Mouse (Mus musculus): ENCODE measurements at regions not wholly inside any gene's neighbourhood (a gene's known extent, or its start where the extent isn't known, plus 50 kb on each side); places are given as distances from the start of the nearest gene placed in this dataset.
A peak's percentile ranks its signal among the peaks of the same experiment; 100 is the strongest.

- TF ChIP-seq HCFC1 (IDR thresholded peaks at IDR 0.05; ENCODE audit: low read depth, low read length): no peak
- TF ChIP-seq E2F4 (IDR thresholded peaks at IDR 0.05; ENCODE audit: insufficient replicate concordance, low read depth, low read length): no peak
- TF ChIP-seq ZC3H11A (IDR thresholded peaks at IDR 0.05; ENCODE audit: low read depth, low read length): peak; percentile 26
- TF ChIP-seq MAZ (IDR thresholded peaks at IDR 0.05; ENCODE audit: low read depth, low read length): no peak
- TF ChIP-seq UBTF (IDR thresholded peaks at IDR 0.05; ENCODE audit: low read depth, low read length): no peak
- no peak for TF ChIP-seq TBP (conservative IDR thresholded peaks at IDR 0.05; ENCODE audit: low read depth, low read length)
- TF ChIP-seq ZNF384 (IDR thresholded peaks at IDR 0.05; ENCODE audit: low read depth, low read length): no peak
These were observed 131.3 kb upstream of the Kcng1 start (continued) for GRCm38 (mm10) chr2:168412853-168413252.

GRCm38 (mm10) chr2:168402782-168403513 is 121.4 kb upstream of the Kcng1 start:
- H3K79me2 ChIP-seq (replicated peaks; ENCODE audit: control insufficient read depth, extremely low read depth, insufficient read depth, poor library complexity, severe bottlenecking): no peaks in the 10 kb centered on the region
- no peak overlapping the region for H3K4me3 ChIP-seq (replicated peaks in 1 of 3; ENCODE audit: low read depth in 2 of 3, low read length in 2 of 3, poor library complexity in 1 of 3)
- peaks cover 0 to 5% of the 10 kb centered on the region in 2 experiments; a peak in 1 of 4 replicates for H3K4me1 ChIP-seq (ENCODE audit: control insufficient read depth in 1 of 2, insufficient read depth in 2 of 2)
- H3K9me3 ChIP-seq (replicated peaks; ENCODE audit: low read length): peaks cover under 1% of the 10 kb centered on the region
- H3K27me3 ChIP-seq (replicated peaks): peaks cover 35% of the 10 kb centered on the region
- H3K36me3 ChIP-seq (replicated peaks in 1 of 2; ENCODE audit: control insufficient read depth in 1 of 2, insufficient read depth in 1 of 2, low read length in 1 of 2): no peaks in the 10 kb centered on the region
- H3K27ac ChIP-seq (ENCODE audit: insufficient read depth, low read depth): no peak overlapping the region
- H3K9ac ChIP-seq (ENCODE audit: insufficient read depth, low read depth): no peak overlapping the region
- no peak for DNase-seq (ENCODE audit: extremely low read depth)
- in situ Hi-C loops (cut with MboI; ENCODE audit: low pct_ligation_motif_present, low pct_unique_long_range_greater_than_20kb, low sequenced_read_pairs) (no loop called here), dilution Hi-C loops (cut with MboI; ENCODE audit: extremely low pct_ligation_motif_present, extremely low pct_unique_long_range_greater_than_20kb, low sequenced_read_pairs) (no loop called here)
- TF ChIP-seq IRF4 (IDR thresholded peaks at IDR 0.05; ENCODE audit: low read depth, low read length): no peak
- no peak for TF ChIP-seq TBP (conservative IDR thresholded peaks at IDR 0.05; ENCODE audit: low read depth, low read length)
- no peak for TF ChIP-seq ZC3H11A (IDR thresholded peaks at IDR 0.05; ENCODE audit: low read depth, low read length)
- TF ChIP-seq RAD21 (IDR thresholded peaks at IDR 0.05; ENCODE audit: low read depth, low read length): no peak
- no peak for TF ChIP-seq ZKSCAN1 (IDR thresholded peaks at IDR 0.05; ENCODE audit: borderline replicate concordance, low read depth, low read length)
- TF ChIP-seq PAX5 (IDR thresholded peaks at IDR 0.05; ENCODE audit: low read length): no peak
- TF ChIP-seq ZNF384 (IDR thresholded peaks at IDR 0.05; ENCODE audit: low read depth, low read length): no peak
- TF ChIP-seq E2F4 (IDR thresholded peaks at IDR 0.05; ENCODE audit: insufficient replicate concordance, low read depth, low read length): no peak
- no peak for TF ChIP-seq GABPA (IDR thresholded peaks at IDR 0.05; ENCODE audit: insufficient replicate concordance, low read depth, low read length)
- no peak for TF ChIP-seq NELFE (IDR thresholded peaks at IDR 0.05; ENCODE audit: low read depth, low read length)
- TF ChIP-seq SIN3A (IDR thresholded peaks at IDR 0.05; ENCODE audit: low read length): no peak
- TF ChIP-seq EP300 (IDR thresholded peaks at IDR 0.05; ENCODE audit: low read length): no peak
- TF ChIP-seq MAX (IDR thresholded peaks at IDR 0.05; ENCODE audit: low read length): no peak
- no peak for TF ChIP-seq ELF1 (IDR thresholded peaks at IDR 0.05; ENCODE audit: low read depth, low read length)
- TF ChIP-seq POLR2A (IDR thresholded peaks at IDR 0.05; ENCODE audit: low read depth, low read length): no peak
- no peak for TF ChIP-seq NRF1 (IDR thresholded peaks at IDR 0.05; ENCODE audit: low read depth, low read length)
- TF ChIP-seq ZMIZ1 (IDR thresholded peaks at IDR 0.05; ENCODE audit: low read depth, low read length): no peak
- TF ChIP-seq ETS1 (conservative IDR thresholded peaks at IDR 0.05; ENCODE audit: low read depth, low read length): no peak
- no peak for TF ChIP-seq MAZ (IDR thresholded peaks at IDR 0.05; ENCODE audit: low read depth, low read length)
- TF ChIP-seq JUND (conservative IDR thresholded peaks at IDR 0.05; ENCODE audit: low read depth, low read length): no peak
- H3K4me2 ChIP-seq (ENCODE audit: insufficient read depth, low read depth, poor library complexity, severe bottlenecking): no peak overlapping the region

All from CH12.LX (cell line).